Mouse (Mus musculus): ENCODE results near the gene Acadl. TPM values are rescaled to one million over a fixed set of nuclear protein-coding genes. Genes with fewer than 3 reads are reported as not detected.

Gene Acadl
- polyA plus RNA-seq, 1 experiment from 2014 or later, result 62.0 TPM

DNA sequence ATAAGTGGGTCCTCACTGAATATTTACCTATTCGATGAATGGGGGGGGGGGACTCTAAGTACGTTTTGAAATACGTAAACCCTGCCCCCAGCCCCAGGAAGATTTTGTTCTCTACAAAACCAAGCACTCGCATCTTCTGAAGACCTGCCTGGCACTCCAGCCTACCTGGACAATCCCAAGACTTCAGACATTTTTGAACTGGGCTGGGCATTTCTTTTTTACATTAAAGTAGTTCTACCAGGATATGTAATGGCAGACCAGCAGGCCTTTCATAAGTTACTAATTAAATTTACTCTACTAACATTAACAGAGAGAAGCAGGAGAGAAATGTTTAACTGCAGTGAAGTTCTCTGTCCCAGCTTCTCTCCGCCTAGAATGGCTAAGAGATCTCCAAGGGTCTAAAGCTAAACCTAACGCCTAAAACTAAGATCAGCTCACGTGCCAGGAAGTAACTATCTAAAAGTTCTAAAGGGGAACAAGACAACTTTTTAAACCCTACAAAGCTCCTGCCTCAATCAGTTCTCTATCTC, 30.4 kb downstream of the Acadl start:
- Histone ChIP-seq H3K9me3 (ENCODE audit: control insufficient read depth, low read length) (no peaks in the 10 kb centered on the region), H3K27ac (ENCODE audit: low read depth, low read length) (no peak overlapping the region), H3K4me1 (replicated peaks; ENCODE audit: control insufficient read depth, insufficient read depth, low read length) (no peaks in the 10 kb centered on the region), H3K36me3 (ENCODE audit: control insufficient read depth, insufficient read depth, low read length) (no peaks in the 10 kb centered on the region), H3K9ac (ENCODE audit: low read depth, low read length) (no peak overlapping the region), H3K4me3 (ENCODE audit: low read depth, low read length) (no peak overlapping the region), H3K4me2 (replicated peaks; ENCODE audit: low read depth, low read length) (no peak overlapping the region), H3K27me3 (ENCODE audit: control insufficient read depth, insufficient read depth, low read length) (no peaks in the 10 kb centered on the region)
- no peak for ATAC-seq (ENCODE audit: low FRiP score)
- 87% methylated on average over 7 of the region's 7 CpGs for WGBS
- DNase-seq (ENCODE audit: low spot score), result no peak

DNA sequence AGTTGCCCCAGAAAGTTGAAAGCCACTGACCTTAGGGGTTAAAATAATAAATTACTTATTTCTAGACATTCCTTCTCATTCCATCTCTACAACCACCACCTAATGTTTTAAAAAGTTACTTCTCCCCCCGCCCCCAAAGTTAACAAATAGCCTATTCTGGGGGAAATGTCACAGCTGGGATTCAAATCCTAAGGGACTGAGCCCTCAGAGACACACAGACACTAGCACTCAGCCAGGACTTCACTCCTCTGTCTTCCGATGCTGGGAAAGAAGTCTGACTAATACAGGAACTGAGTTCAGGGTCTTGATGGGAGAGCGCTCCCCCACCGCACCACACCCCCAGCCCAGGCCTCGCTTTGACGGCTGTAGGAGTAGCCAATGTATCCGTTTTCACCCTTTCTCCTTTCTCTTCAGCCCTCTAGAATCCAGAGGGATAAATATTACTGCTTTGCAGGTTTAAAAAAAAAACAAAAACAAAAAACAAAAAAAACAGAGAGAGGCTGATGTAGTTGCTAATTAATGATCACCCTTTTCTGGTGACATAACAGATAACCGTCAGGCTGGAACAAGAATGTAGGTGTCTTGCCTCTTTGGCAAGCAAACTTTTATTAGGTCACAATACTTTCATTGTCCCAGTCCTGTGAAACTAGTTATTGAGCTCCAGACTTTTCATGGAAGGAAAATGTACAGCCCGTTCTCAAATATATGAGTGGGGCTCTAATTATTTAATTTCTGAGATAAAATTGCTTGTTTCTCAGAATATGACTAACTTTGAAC, 31.1 kb downstream of the Acadl start:
- 68% methylated on average over 9 of the region's 9 CpGs for WGBS
- Histone ChIP-seq H3K27ac (ENCODE audit: low read depth, low read length) (no peak overlapping the region), H3K27me3 (ENCODE audit: control insufficient read depth, insufficient read depth, low read length) (no peaks in the 10 kb centered on the region), H3K4me3 (ENCODE audit: low read depth, low read length) (no peak overlapping the region), H3K4me1 (replicated peaks; ENCODE audit: control insufficient read depth, insufficient read depth, low read length) (no peaks in the 10 kb centered on the region), H3K4me2 (replicated peaks; ENCODE audit: low read depth, low read length) (no peak overlapping the region), H3K9ac (ENCODE audit: low read depth, low read length) (no peak overlapping the region), H3K36me3 (ENCODE audit: control insufficient read depth, insufficient read depth, low read length) (no peaks in the 10 kb centered on the region), H3K9me3 (ENCODE audit: control insufficient read depth, low read length) (no peaks in the 10 kb centered on the region)
- ATAC-seq (ENCODE audit: low FRiP score) (no peak), DNase-seq (ENCODE audit: low spot score) (no peak)

DNA sequence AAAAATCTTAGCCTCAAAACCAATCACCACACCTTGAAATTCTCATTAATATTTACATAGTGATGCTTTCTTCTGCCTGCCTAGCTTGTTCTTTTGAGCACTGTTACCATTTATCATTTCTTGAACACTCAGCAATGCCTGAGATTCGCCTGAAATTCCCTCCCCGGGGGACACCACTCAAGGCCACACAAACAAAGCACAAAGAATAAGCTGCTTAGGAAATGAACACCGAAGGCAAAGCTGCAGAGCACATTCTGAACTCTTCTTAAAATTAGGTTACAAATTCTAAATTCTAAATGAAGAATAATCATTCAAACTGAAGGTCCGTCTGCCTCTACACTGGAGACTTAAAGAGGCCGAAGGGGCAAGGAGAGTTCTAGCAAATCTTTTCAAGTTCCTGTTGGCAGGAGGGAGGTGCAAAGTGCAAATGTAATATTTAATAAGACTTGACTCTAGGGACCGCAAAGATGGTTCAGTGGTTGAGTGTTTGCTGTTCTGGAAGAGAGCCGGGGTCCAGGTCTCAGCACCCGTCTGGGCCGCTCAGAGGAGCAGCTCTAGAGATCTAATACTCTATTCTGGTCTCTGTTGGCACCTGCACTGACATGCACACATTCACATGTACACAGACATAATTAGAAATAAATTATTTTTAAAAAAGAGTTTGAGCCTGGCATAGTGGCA, 33.5 kb downstream of the Acadl start:
- ATAC-seq (ENCODE audit: low FRiP score), result no peak
- 74% methylated on average over 9 of the region's 9 CpGs for WGBS

DNA sequence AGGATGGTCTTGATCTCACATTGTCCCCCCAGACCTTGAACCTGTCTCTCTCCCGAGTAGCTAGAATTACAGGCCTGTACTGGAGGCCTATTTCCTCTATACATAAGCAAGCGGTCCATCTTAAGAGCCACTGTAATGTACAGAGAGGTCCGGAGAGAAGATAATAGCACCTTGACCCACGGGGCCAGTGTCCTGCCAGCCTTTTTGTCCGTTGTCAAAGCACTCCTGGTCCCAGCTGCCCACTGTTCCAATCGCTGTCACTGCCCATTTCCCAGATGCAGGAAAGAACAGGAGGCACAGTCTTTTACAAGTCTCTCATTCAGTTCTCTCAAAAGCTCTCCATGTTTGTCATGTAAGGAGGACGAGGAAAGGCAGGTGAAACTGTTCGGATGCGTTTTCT, 41.1 kb downstream of the Acadl start:
- Histone ChIP-seq H3K4me3 (ENCODE audit: low read depth, low read length) (no peak overlapping the region), H3K9me3 (ENCODE audit: control insufficient read depth, low read length) (no peaks in the 10 kb centered on the region), H3K9ac (ENCODE audit: low read depth, low read length) (no peak overlapping the region), H3K27me3 (ENCODE audit: control insufficient read depth, insufficient read depth, low read length) (no peaks in the 10 kb centered on the region), H3K4me2 (replicated peaks; ENCODE audit: low read depth, low read length) (no peak overlapping the region), H3K4me1 (replicated peaks; ENCODE audit: control insufficient read depth, insufficient read depth, low read length) (no peaks in the 10 kb centered on the region), H3K36me3 (ENCODE audit: control insufficient read depth, insufficient read depth, low read length) (no peaks in the 10 kb centered on the region), H3K27ac (ENCODE audit: low read depth, low read length) (no peak overlapping the region)
- 79% methylated on average over 9 of the region's 9 CpGs for WGBS
- ATAC-seq (ENCODE audit: low FRiP score), result no peak
- no peak for DNase-seq (ENCODE audit: low spot score)

More for the DNA sequence above, 33.5 kb downstream of the Acadl start:
- Histone ChIP-seq H3K9ac (ENCODE audit: low read depth, low read length) (no peak overlapping the region), H3K4me2 (replicated peaks; ENCODE audit: low read depth, low read length) (no peak overlapping the region), H3K9me3 (ENCODE audit: control insufficient read depth, low read length) (no peaks in the 10 kb centered on the region), H3K4me1 (replicated peaks; ENCODE audit: control insufficient read depth, insufficient read depth, low read length) (no peaks in the 10 kb centered on the region), H3K27me3 (ENCODE audit: control insufficient read depth, insufficient read depth, low read length) (no peaks in the 10 kb centered on the region), H3K4me3 (ENCODE audit: low read depth, low read length) (no peak overlapping the region), H3K36me3 (ENCODE audit: control insufficient read depth, insufficient read depth, low read length) (no peaks in the 10 kb centered on the region), H3K27ac (ENCODE audit: low read depth, low read length) (no peak overlapping the region)
- no peak for DNase-seq (ENCODE audit: low spot score)

DNA sequence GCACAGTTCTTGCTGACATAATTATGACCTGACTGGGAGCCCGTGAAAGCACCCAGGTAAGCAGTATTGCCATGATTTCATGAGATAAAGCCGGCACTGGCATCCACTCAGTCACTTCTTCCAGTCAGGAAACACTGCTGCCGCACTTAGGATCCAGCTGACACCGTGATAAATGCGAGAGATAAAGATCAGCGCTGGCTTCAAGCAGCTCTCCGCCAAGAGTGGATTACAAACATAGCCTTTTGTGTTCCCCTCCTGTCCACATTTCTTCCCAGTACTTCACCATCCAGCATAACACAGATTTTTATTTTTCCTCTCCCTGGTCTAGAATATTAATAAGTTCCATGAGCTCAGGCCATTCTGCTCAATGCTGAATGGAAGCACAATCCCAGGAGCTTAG, 42.8 kb downstream of the Acadl start:
- Histone ChIP-seq H3K9me3 (ENCODE audit: control insufficient read depth, low read length) (no peaks in the 10 kb centered on the region), H3K27me3 (ENCODE audit: control insufficient read depth, insufficient read depth, low read length) (no peaks in the 10 kb centered on the region), H3K27ac (ENCODE audit: low read depth, low read length) (no peak overlapping the region), H3K4me1 (replicated peaks; ENCODE audit: control insufficient read depth, insufficient read depth, low read length) (no peaks in the 10 kb centered on the region), H3K36me3 (ENCODE audit: control insufficient read depth, insufficient read depth, low read length) (no peaks in the 10 kb centered on the region), H3K4me2 (replicated peaks; ENCODE audit: low read depth, low read length) (no peak overlapping the region), H3K9ac (ENCODE audit: low read depth, low read length) (no peak overlapping the region), H3K4me3 (ENCODE audit: low read depth, low read length) (no peak overlapping the region)
- DNase-seq (ENCODE audit: low spot score) (no peak), ATAC-seq (ENCODE audit: low FRiP score) (no peak)
- WGBS, result 38% methylated on average over 7 of the region's 7 CpGs

DNA sequence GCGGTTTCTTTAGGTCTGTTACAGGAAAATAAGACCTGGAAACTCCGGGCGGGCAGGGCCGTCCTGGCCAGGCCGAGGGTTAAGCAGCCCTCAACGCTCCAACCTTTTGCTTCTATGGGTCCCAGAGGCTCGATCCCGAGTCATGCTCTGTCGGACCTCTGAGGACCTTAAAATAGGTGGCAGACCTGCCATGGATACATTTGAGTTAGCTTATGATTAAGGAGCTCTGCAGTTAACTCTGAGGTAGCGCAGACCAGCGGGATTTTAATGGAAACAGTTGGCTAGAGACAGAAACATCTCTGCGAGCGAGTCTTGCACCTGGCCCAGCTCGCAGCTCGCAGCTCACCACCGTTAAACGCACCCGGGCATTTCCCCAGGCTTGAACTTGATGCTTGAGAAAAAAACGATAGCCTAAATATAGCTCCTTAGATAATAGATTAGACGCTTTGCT, 45.2 kb downstream of the Acadl start:
- Histone ChIP-seq H3K27ac (ENCODE audit: low read depth, low read length) (peak overlapping the region; percentile 98; the same call in 1 of the 2 replicates), H3K27me3 (ENCODE audit: control insufficient read depth, insufficient read depth, low read length) (no peaks in the 10 kb centered on the region), H3K4me2 (replicated peaks; ENCODE audit: low read depth, low read length) (peak overlapping the region; percentile 55), H3K9me3 (ENCODE audit: control insufficient read depth, low read length) (no peaks in the 10 kb centered on the region), H3K4me3 (ENCODE audit: low read depth, low read length) (peak overlapping the region; percentile 90), H3K36me3 (ENCODE audit: control insufficient read depth, insufficient read depth, low read length) (no peaks in the 10 kb centered on the region), H3K9ac (ENCODE audit: low read depth, low read length) (peak overlapping the region; percentile 95), H3K4me1 (replicated peaks; ENCODE audit: control insufficient read depth, insufficient read depth, low read length) (no peaks in the 10 kb centered on the region)
- WGBS, result 2% methylated on average over 20 of the region's 20 CpGs
- DNase-seq (ENCODE audit: low spot score) (no peak), ATAC-seq (ENCODE audit: low FRiP score) (peak; percentile 65)

DNA sequence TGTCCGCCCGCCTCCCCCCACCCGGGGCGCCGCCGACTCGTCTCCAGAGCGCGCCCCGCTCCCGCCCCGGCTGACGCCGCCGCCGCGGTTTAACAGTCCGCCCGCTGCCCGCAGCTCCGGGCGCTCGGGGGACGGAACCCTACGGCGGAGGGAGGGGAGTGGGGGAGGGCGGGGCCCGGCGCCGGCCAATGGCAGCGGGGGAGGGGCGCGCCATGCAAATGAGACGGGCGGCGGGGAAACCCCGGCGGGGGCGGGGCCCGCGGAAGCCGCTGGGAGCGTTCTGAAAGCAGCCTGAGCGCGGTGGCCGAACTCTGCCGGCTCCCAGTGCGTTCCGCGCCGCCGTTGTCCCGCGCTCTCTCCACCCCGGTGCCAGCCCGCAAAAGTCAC, 45.6 kb downstream of the Acadl start, which contains the start of gene Kansl1l:
Kansl1l (minus strand) TSS at position 110 of the 387 bp plus-strand sequence.
- ATAC-seq (ENCODE audit: low FRiP score) (peak; percentile 90), DNase-seq (ENCODE audit: low spot score) (peak; percentile 96)
- Histone ChIP-seq H3K9ac (ENCODE audit: low read depth, low read length) (peak within 1 kb of the TSS; percentile 95), H3K4me1 (replicated peaks; ENCODE audit: control insufficient read depth, insufficient read depth, low read length) (no peaks in the 10 kb centered on the region), H3K27ac (ENCODE audit: low read depth, low read length) (peak within 1 kb of the TSS; percentile 98), H3K9me3 (ENCODE audit: control insufficient read depth, low read length) (no peaks in the 10 kb centered on the region), H3K4me3 (ENCODE audit: low read depth, low read length) (peak within 1 kb of the TSS; percentile 90), H3K27me3 (ENCODE audit: control insufficient read depth, insufficient read depth, low read length) (no peaks in the 10 kb centered on the region), H3K4me2 (replicated peaks; ENCODE audit: low read depth, low read length) (peak within 1 kb of the TSS; percentile 58), H3K36me3 (ENCODE audit: control insufficient read depth, insufficient read depth, low read length) (no peaks in the 10 kb centered on the region)
- WGBS, result 0% methylated on average over 11 of the region's 56 CpGs

DNA sequence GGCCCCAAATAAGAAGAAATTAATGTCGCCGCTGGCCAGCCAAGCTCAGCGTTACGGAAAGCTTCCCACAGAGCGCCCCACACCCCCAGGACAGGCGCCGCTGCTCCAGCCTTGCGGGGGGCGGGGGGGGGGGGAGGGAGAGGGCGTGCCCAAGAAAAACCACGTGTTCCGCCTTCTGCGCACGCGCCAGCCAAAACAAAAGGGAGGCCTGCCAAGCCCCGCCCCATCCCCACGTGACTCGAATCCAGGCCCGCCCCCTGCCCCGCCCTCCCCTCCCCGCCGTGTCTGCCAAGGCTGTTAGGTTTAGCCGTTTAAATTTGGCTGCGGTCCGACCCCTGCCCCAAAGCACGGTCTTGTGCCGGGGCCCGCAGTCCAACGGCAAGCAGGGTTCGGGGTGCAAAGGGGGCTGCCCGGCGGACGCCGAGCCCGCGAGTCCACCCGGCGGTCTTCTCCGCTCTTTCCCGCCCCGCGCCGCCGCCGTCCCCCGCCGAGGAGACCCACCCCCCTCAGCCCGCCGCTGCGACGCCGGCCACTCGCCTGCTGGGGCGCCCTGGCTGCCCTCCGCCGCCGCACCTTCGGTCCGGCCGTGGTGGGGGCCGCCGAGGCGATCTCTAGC, 46.1 kb downstream of the Acadl start:
- peak; percentile 96 for DNase-seq (ENCODE audit: low spot score)
- WGBS, result under 1% methylated on average over 53 of the region's 63 CpGs
- Histone ChIP-seq H3K4me2 (replicated peaks; ENCODE audit: low read depth, low read length) (peak overlapping the region; percentile 58), H3K4me3 (ENCODE audit: low read depth, low read length) (peak overlapping the region; percentile 90), H3K9ac (ENCODE audit: low read depth, low read length) (peak overlapping the region; percentile 95), H3K9me3 (ENCODE audit: control insufficient read depth, low read length) (no peaks in the 10 kb centered on the region), H3K27me3 (ENCODE audit: control insufficient read depth, insufficient read depth, low read length) (no peaks in the 10 kb centered on the region), H3K36me3 (ENCODE audit: control insufficient read depth, insufficient read depth, low read length) (no peaks in the 10 kb centered on the region), H3K27ac (ENCODE audit: low read depth, low read length) (peak overlapping the region; percentile 98), H3K4me1 (replicated peaks; ENCODE audit: control insufficient read depth, insufficient read depth, low read length) (no peaks in the 10 kb centered on the region)
- ATAC-seq (ENCODE audit: low FRiP score), result peak; percentile 92
